Mouse (Mus musculus) heart, postnatal 10 days (tissue): ENCODE data around the gene Parp16. TPM values are rescaled to one million over a fixed set of nuclear protein-coding genes. Genes with fewer than 3 reads are reported as not detected.

Experiments
- DNase-seq, 2 experiments: peaks; one replicate each; pipeline ENCODE4 v3.0.0; 2021
- intact Hi-C: fragments of 180-260 bp; cut with DNase I; formaldehyde crosslinking; loops from one replicate; pipeline ENCODE4 v1.15.1; 2025
- total RNA-seq, 2 experiments: library from RNA; stranded (reverse); gene quantifications; 2 replicates each; pipeline ENCODE4 v1.2.3; 2021

Parp16 gene
- total RNA-seq, result 1 to 10 TPM; 5.1 to 5.9 TPM

- no peak for DNase-seq
- intact Hi-C loops, result no loop called here
These were observed at the start of gene Parp16 for GRCm38 (mm10) chr9:65195053-65195452. Gene Parp16 (plus strand): TSS chr9:65195353.

- intact Hi-C loops, result no loop called here
- no peak for DNase-seq
These were observed 49.2 kb upstream of the Parp16 start for GRCm38 (mm10) chr9:65146001-65146400.

GRCm38 (mm10) chr9:65148507-65148906 lies 46.6 kb upstream of the Parp16 start:
- intact Hi-C loops, result no loop called here

GRCm38 (mm10) chr9:65152711-65153330 lies 42.3 kb upstream of the Parp16 start:
- no peak for DNase-seq
- intact Hi-C loops, result no loop called here

More at GRCm38 (mm10) chr9:65148507-65148906, 46.6 kb upstream of the Parp16 start:
- DNase-seq, result no peak

- DNase-seq, result no peak
- intact Hi-C loops, result no loop called here
These were observed 41.8 kb upstream of the Parp16 start for GRCm38 (mm10) chr9:65153331-65153711.

GRCm38 (mm10) chr9:65154692-65155455 lies 40.3 kb upstream of the Parp16 start:
- intact Hi-C loops, result no loop called here
- DNase-seq, result no peak

GRCm38 (mm10) chr9:65156604-65157003 lies 38.5 kb upstream of the Parp16 start:
- intact Hi-C loops, result no loop called here
- DNase-seq, result peak in 1 of 2 experiments; percentile 14

- DNase-seq, result no peak
- intact Hi-C loops, result no loop called here
These were observed 37.5 kb upstream of the Parp16 start for GRCm38 (mm10) chr9:65157631-65158030.

- intact Hi-C loops, result no loop called here
- no peak for DNase-seq
These were observed 34.0 kb upstream of the Parp16 start for GRCm38 (mm10) chr9:65161188-65161587.

- intact Hi-C loops, result no loop called here
- no peak for DNase-seq
These were observed 33.3 kb upstream of the Parp16 start for GRCm38 (mm10) chr9:65161881-65162280.

GRCm38 (mm10) chr9:65162711-65163639 lies 32.2 kb upstream of the Parp16 start:
- intact Hi-C loops, result no loop called here
- DNase-seq, result peak; percentile 9 to 10

GRCm38 (mm10) chr9:65164870-65165269 lies 30.3 kb upstream of the Parp16 start:
- intact Hi-C loops, result loop anchor here (2.0 kb wide), 1 partner anchor 24 kb away; no protein-coding TSS in a partner anchor
- DNase-seq, result no peak

GRCm38 (mm10) chr9:65166386-65166785 lies 28.8 kb upstream of the Parp16 start:
- intact Hi-C loops, result loop anchor here (2.0 kb wide), 1 partner anchor 34 kb away; no protein-coding TSS in a partner anchor
- DNase-seq, result no peak

GRCm38 (mm10) chr9:65168534-65168933 lies 26.6 kb upstream of the Parp16 start:
- no peak for DNase-seq
- intact Hi-C loops, result no loop called here

GRCm38 (mm10) chr9:65168952-65169351 lies 26.2 kb upstream of the Parp16 start:
- DNase-seq, result no peak
- intact Hi-C loops, result no loop called here

- DNase-seq, result no peak
- intact Hi-C loops, result no loop called here
These were observed 22.5 kb upstream of the Parp16 start for GRCm38 (mm10) chr9:65172654-65173053.

- DNase-seq, result no peak
- intact Hi-C loops, result no loop called here
These were observed 19.8 kb upstream of the Parp16 start for GRCm38 (mm10) chr9:65175234-65175938.

GRCm38 (mm10) chr9:65175939-65176871 lies 18.9 kb upstream of the Parp16 start:
- intact Hi-C loops, result no loop called here

GRCm38 (mm10) chr9:65177497-65177896 lies 17.7 kb upstream of the Parp16 start:
- intact Hi-C loops, result no loop called here
- DNase-seq, result no peak

More at GRCm38 (mm10) chr9:65175939-65176871, 18.9 kb upstream of the Parp16 start:
- DNase-seq, result no peak
